In genomic region chr7:30634621-30635020, GRCm38 (mm10) we compare ENCODE assay signal across 8 mouse cellular contexts. TPM values are rescaled to one million over a fixed set of nuclear protein-coding genes. Genes with fewer than 3 reads are reported as not detected.
DNase-seq lines count a peak whose midpoint lies in the region; ATAC-seq and TF ChIP-seq lines count a peak whose summit lies in the region.
"Had no signal": no experiment of that assay in that cellular context is flagged by ENCODE, and none has a peak within 500 bp of the region (broad histone marks: within the 10 kb centered on the region; RNA-seq: fewer than 3 reads in every experiment).

No protein-coding gene starts in this region.

- H3K36me3 ChIP-seq in heart, postnatal 0 days (replicated peaks; ENCODE audit: control insufficient read depth, insufficient read depth, low read length): no peaks in the 10 kb centered on the region
- no peaks in the 10 kb centered on the region for H3K36me3 ChIP-seq in stomach, embryonic 15.5 days

- no peak overlapping the region for H3K27ac ChIP-seq in cortical plate, adult 2 months (ENCODE audit: insufficient read depth, low read length)
- no peak overlapping the region for H3K27ac ChIP-seq in heart, postnatal 0 days (ENCODE audit: low read depth)
- no peak overlapping the region for H3K27ac ChIP-seq in stomach, embryonic 15.5 days

- H3K4me2 ChIP-seq in heart, postnatal 0 days (ENCODE audit: low read depth, low read length): peak overlapping the region; percentile 12; the same call in 1 of the 2 replicates
- H3K4me2 ChIP-seq in stomach, embryonic 15.5 days: peak overlapping the region; percentile 46

- H3K4me1 ChIP-seq in cortical plate, adult 2 months (ENCODE audit: control insufficient read depth, insufficient read depth, low read length): no peaks in the 10 kb centered on the region
- H3K4me1 ChIP-seq in heart, postnatal 0 days (ENCODE audit: control insufficient read depth, insufficient read depth): no peaks in the 10 kb centered on the region
- H3K4me1 ChIP-seq in stomach, embryonic 15.5 days: peaks cover 15% of the 10 kb centered on the region; the same call in 1 of the 2 replicates

- H3K4me3 ChIP-seq in cortical plate, adult 2 months (ENCODE audit: insufficient read depth, low read length): no peak overlapping the region
- H3K4me3 ChIP-seq in heart, postnatal 0 days (ENCODE audit: low read depth, low read length): peak overlapping the region; percentile 10; the same call in 1 of the 2 replicates
- H3K4me3 ChIP-seq in stomach, embryonic 15.5 days (replicated peaks): peak overlapping the region; percentile 22; the same call in 1 of the 2 replicates

- no peak for TF ChIP-seq EP300 in heart, postnatal 0 days (IDR thresholded peaks at IDR 0.05; ENCODE audit: low read depth)

- DNase-seq in 3T3-L1 (ENCODE audit: low read depth, low spot score): peak; percentile 16
- DNase-seq in B cell, adult 2 months: peak; percentile 81 to 83
- DNase-seq in heart, postnatal 0 days (ENCODE audit: low spot score): no peak
- peak; percentile 79 to 86 for DNase-seq in kidney, postnatal 4 days
- peak; percentile 84 for DNase-seq in mesoderm, embryonic 11.5 days (ENCODE audit: low read depth, low spot score)

- ATAC-seq in heart, postnatal 0 days (ENCODE audit: insufficient read depth, low read depth): peak; percentile 73
- peak; percentile 70 for ATAC-seq in stomach, embryonic 15.5 days (ENCODE audit: insufficient read depth, low FRiP score, low read depth)

- TF ChIP-seq CTCF in cortical plate, adult 2 months (IDR thresholded peaks at IDR 0.05; ENCODE audit: extremely low read depth, insufficient read depth, low read length): peak; percentile 14; the same call in 1 of the 2 replicates
- TF ChIP-seq CTCF in heart, postnatal 0 days (IDR thresholded peaks at IDR 0.05; ENCODE audit: low read depth): peak; percentile 56

- no peak for TF ChIP-seq POLR2A in cortical plate, adult 2 months (IDR thresholded peaks at IDR 0.05; ENCODE audit: extremely low read depth, insufficient read depth, low read length)

- H3K9me3 ChIP-seq in heart, postnatal 0 days (replicated peaks; ENCODE audit: control insufficient read depth, low read length): no peaks in the 10 kb centered on the region
- no peaks in the 10 kb centered on the region for H3K9me3 ChIP-seq in stomach, embryonic 15.5 days

- under 1% methylated on average over 20 of the region's 20 CpGs for WGBS in heart, postnatal 0 days
- under 1% methylated on average over 20 of the region's 20 CpGs for WGBS in stomach, embryonic 15.5 days

- no peak overlapping the region for H3K9ac ChIP-seq in heart, postnatal 0 days (replicated peaks; ENCODE audit: low read depth, low read length)
- H3K9ac ChIP-seq in stomach, embryonic 15.5 days: no peak overlapping the region

- peaks cover 53% of the 10 kb centered on the region for H3K27me3 ChIP-seq in heart, postnatal 0 days (ENCODE audit: control insufficient read depth, insufficient read depth, low read length)
- H3K27me3 ChIP-seq in stomach, embryonic 15.5 days (replicated peaks): peaks cover 45% of the 10 kb centered on the region

RNA-seq across cellular contexts. Expression of gene Etv2, which starts 1.0 kb away (rescaled TPM):
- polyA plus RNA-seq in cortical plate, adult 2 months (2012; rRNA removed): not detected in 2 replicates
- total RNA-seq in heart, postnatal 0 days (2014; rRNA removed; ENCODE audit: low replicate concordance): not detected in 2 replicates
- polyA plus RNA-seq in heart, postnatal 0 days (2015; fragmentation: Nextera tagmentation; extraction: Ambion mirVana): not detected in 2 replicates
- polyA plus RNA-seq in stomach, embryonic 15.5 days (2015; fragmentation: Nextera tagmentation; extraction: Ambion mirVana): not detected in 2 replicates
- total RNA-seq: left cerebral cortex, adult 18-20 months had no signal

RNA-seq across cellular contexts. Expression of gene Cox6b1, which starts 8.7 kb away (rescaled TPM):
- 1,068 and 1,150 TPM in 2 replicates for polyA plus RNA-seq in cortical plate, adult 2 months (2012; rRNA removed)
- 1,408 and 1,527 TPM in 2 replicates for total RNA-seq in heart, postnatal 0 days (2014; rRNA removed; ENCODE audit: low replicate concordance)
- 4,395 and 4,405 TPM in 2 replicates for polyA plus RNA-seq in heart, postnatal 0 days (2015; fragmentation: Nextera tagmentation; extraction: Ambion mirVana)
- 994 and 1,014 TPM in 2 replicates for polyA plus RNA-seq in stomach, embryonic 15.5 days (2015; fragmentation: Nextera tagmentation; extraction: Ambion mirVana)

RNA-seq across cellular contexts. Expression of gene Rbm42, which starts 15.5 kb away (rescaled TPM):
- polyA plus RNA-seq in cortical plate, adult 2 months (2012; rRNA removed): 59.7 and 60.1 TPM in 2 replicates
- total RNA-seq in heart, postnatal 0 days (2014; rRNA removed; ENCODE audit: low replicate concordance): 93.4 and 114 TPM in 2 replicates
- 71.3 and 71.6 TPM in 2 replicates for polyA plus RNA-seq in heart, postnatal 0 days (2015; fragmentation: Nextera tagmentation; extraction: Ambion mirVana)
- 110 and 111 TPM in 2 replicates for polyA plus RNA-seq in stomach, embryonic 15.5 days (2015; fragmentation: Nextera tagmentation; extraction: Ambion mirVana)

RNA-seq across cellular contexts. Expression of gene Upk1a, which starts 22.0 kb away (rescaled TPM):
- 2.0 and 2.1 TPM in 2 replicates for polyA plus RNA-seq in cortical plate, adult 2 months (2012; rRNA removed)
- 1.1 and 73.4 TPM in 2 replicates for total RNA-seq in heart, postnatal 0 days (2014; rRNA removed; ENCODE audit: low replicate concordance)
- 0.56 and 0.60 TPM in 2 replicates for polyA plus RNA-seq in heart, postnatal 0 days (2015; fragmentation: Nextera tagmentation; extraction: Ambion mirVana)
- polyA plus RNA-seq in stomach, embryonic 15.5 days (2015; fragmentation: Nextera tagmentation; extraction: Ambion mirVana): 6.8 and 7.4 TPM in 2 replicates

RNA-seq across cellular contexts. Expression of gene Haus5, which starts 30.2 kb away (rescaled TPM):
- 7.6 and 9.4 TPM in 2 replicates for polyA plus RNA-seq in cortical plate, adult 2 months (2012; rRNA removed)
- total RNA-seq in heart, postnatal 0 days (2014; rRNA removed; ENCODE audit: low replicate concordance): 17.5 and 19.8 TPM in 2 replicates
- polyA plus RNA-seq in heart, postnatal 0 days (2015; fragmentation: Nextera tagmentation; extraction: Ambion mirVana): 9.5 and 10.5 TPM in 2 replicates
- 39.1 and 47.7 TPM in 2 replicates for polyA plus RNA-seq in stomach, embryonic 15.5 days (2015; fragmentation: Nextera tagmentation; extraction: Ambion mirVana)
